Mouse (Mus musculus) myocyte (in vitro differentiated cells): ENCODE results near the gene Wrap53.

ENCODE experiments used
- E2F4 ChIP-seq: IDR thresholded peaks from one replicate; pipeline ENCODE4 v1.6.1; 2011; ENCODE audit warnings: mild to moderate bottlenecking, control low read depth, moderate library complexity; ENCODE audit not compliant: insufficient read depth
- POLR2A ChIP-seq: IDR thresholded peaks from one replicate; pipeline ENCODE4 v1.6.1; 2011; ENCODE audit warnings: low read depth, mild to moderate bottlenecking, control low read depth, moderate library complexity; ENCODE audit not compliant: insufficient read length
- USF1 ChIP-seq: IDR thresholded peaks from one replicate; pipeline ENCODE4 v1.6.1; 2011; ENCODE audit warnings: low read depth, mild to moderate bottlenecking, control low read depth, moderate library complexity

DNA sequence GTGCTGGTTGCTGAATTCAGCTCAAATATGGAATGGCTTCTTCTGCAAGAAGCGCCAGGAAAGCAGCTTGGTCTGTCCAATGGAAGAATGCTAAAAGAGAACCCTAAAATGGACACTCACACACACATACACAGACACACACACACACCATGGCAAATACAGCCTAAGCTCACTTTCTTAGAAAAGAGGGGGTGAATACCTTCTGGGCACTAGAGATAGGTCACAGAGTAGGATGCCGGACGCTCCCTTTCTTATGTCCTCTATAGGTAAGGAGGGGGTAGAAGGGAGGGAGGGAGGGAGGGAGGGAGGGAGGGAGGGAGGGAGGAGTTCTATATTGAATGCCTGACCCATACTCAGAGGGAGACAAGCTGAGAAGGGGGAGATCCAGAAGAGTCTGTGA, 28.5 kb upstream of the Wrap53 start:
- TF ChIP-seq E2F4, result no peak
- no peak for TF ChIP-seq POLR2A
- TF ChIP-seq USF1, result no peak
